Mouse (Mus musculus) thymus, postnatal 14 days (tissue): ENCODE results near the gene Slc48a1.

ENCODE experiments used
- DNase-seq: peaks from one replicate; pipeline ENCODE4 v3.0.0; 2021

Slc48a1 gene

DNA sequence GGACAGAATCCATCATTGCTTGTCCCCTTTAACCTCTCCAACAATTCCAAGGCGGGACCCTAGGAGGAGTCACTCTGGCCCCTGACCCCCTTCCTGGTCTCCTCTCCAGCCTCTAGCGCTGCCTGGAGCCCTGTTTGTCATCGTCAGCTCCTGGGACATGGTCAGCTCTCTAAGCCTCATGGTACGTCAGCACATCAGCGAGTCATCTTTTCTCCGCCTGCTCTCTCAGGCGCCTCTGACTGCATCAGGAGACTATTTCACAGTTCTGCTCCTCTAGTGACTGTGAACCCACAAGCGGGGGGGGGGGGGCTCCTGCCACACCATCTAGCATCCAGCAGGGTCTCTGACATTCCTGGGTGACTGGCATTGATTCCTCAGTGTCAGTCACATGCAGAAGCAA, 23.0 kb upstream of the Slc48a1 start:
- no peak for DNase-seq

DNA sequence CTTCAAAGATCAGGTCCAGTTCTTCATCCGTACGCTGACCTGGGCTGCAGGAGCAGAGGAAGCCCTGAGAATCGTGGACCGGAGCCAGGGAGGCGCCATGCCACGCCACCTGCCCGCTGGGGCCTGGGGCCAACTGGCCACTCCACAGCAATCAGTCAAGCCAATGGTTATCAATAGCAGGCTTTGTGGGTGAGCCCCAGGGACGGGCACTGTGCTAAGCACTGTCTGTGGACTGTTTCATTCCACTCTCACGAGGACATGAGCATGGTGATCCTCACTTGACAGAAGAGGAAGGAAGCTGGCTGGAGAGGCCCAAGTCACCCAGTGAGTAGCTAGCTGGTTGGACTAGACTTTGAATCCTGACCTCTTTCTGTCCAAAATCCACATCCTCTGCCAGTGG, 18.3 kb upstream of the Slc48a1 start:
- DNase-seq: no peak

DNA sequence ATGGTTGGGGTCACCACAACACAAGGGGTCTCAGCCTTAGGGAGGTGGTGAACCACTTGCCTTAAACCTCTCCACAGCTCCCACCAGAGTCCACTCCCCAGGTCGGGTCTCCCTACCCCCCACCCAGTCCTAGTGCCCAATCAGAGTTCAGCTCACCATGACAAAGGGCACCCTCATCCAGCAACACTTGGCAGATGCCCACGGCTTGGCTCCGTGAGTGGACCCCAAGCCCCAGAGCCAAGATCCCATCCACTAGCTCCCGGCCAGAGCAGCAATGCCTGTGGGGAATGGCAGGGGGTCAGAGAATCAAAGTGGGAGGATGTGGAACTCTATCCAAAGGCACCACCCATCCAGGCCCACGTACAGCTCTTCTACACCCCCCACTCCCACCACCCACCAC, 17.4 kb upstream of the Slc48a1 start:
- DNase-seq: no peak

DNA sequence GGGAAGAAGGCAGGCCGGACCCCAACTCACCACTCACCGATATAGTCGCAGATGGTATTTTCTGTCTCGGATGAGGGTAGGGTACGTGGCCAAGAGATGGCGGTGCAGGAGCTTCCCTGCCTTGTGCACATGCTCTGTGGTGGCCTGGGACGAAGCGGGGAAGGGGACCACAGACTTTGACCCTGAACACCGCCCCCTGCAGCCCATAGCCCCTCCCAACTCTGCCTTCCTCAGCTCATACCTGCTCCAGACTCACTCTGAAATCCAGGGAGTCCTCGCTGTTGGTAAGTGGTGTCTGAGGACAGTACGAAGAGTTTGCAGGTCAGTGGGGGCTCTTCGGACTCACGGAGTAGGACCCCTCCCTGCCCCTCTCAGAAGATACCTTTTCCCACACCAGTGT, 16.9 kb upstream of the Slc48a1 start:
- DNase-seq: no peak

DNA sequence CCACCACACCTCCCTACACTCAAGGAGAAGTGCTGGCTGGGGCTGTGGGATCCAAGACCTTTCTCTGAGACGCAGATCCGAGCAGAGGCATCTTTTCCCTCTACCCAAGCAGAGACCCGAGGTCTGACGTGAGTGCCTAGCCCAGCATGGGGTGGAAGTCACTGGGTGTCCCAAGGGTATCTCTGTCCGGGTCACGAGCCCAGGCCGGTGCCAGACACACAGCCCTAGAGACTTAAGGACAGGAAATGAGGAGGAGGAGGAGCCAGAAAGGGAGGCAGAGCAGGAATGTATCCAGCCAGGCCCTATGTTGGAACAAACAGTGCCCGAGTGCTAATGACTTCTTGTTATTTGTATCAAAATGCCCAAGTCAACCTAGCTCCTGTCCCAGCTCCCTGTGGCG, 15.6 kb upstream of the Slc48a1 start:
- no peak for DNase-seq

DNA sequence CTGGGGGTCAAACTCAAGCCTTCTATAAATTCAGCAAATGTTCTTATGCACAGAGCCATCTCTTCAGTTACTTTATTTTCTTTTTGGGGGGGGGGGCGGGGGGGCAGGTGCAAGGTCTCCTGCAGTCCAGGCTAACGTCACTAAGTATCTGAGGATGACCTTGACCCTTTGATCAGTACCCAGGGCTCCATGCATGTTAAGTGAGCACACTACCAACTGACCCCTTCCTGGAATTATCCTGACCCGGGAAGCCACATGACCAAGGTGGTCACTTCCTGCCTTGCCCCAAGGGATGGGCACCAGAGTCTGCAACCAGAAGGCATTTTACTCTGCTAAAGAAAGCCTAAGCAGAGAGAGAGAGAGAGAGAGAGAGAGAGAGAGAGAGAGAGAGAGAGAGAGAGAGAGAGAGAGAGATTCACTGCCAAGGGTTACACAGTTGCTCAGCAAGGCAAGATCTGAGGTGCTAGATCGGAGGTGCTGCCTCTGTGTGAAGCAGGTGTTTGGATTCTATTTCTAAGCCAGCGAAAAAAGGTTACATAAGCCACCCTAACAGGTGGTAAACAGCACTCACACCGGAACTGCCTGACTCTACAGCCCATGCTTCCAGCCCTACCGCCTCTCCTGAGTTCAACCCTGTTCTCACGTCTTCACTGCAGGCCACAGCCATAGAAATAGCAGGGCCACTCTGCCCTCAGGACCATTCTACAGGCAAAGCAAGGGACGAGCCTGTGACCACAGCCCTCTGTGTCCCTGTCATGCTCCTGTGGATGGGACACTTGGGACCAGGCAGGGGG, 14.9 kb upstream of the Slc48a1 start:
- DNase-seq: peak; percentile 56

DNA sequence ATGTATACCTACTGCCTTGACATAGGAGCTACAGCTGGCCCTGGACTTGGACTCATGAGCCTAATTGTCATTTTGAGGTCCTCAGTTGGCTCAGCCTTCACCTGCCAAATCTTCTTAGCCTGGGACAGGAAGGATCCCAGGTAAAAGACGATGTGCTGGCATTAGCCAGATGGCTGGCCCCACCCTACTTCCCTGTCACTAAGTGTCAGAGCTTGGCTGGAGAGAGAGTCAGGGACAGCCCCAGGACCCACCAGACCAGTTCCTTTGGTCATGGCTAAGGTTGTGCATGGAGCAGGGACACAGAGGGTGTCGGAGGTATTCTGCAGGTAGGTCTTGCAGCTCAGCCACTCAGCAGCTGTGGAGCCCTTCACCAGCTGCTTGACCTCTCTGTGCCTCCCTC, 13.8 kb upstream of the Slc48a1 start:
- DNase-seq: no peak

DNA sequence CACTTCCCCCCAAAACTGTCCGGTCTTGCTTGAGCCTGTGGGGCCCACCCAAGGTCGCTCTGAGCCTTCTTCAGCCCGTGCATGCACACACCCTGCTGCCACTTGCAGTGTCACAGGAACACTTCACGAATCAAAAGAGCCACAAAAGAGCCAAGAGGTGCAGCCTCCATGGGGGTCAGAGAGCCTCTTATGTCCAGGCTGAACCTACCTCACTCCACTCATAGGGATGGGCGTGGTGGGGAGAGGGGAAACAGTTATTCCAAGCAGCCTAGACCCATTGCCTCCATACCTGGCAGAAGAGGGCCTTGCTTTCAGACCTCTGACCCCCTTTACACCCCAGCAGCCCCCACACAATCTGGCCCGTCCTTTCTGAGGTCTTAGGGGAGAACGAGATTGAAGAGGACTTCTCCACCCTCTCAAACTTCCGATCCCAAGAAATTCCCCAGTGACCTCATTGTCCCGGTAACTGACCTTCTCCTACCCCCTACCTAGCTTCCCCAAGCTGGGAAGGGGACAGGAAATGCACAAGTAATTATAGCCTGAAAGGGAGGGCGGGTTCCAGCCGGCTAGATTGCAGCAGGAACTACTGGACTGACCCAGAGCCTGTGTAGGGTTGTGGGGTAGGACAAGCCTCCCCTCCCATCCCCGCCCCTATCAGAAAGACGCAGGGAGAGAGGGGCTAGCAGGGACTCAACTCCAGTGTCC, 13.1 kb upstream of the Slc48a1 start:
- no peak for DNase-seq

DNA sequence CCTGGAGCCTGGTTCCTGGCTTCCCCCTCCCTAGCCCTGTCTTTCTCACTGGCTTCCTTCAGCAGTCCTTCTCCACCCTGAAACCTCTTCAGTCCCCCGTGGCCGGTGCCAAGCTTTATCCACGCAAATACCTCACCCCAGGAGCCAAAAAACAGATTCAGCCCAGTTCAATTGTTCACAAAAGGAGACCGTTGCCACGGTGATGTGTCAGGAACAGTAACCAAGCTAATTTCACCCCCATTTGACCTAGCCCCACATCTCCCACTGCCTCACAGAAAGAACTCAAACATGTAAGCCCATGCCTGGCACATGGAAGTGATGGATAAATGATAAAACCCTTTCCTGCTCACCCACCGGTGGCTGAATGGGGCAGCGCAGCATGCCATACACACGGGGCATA, 12.1 kb upstream of the Slc48a1 start:
- no peak for DNase-seq

DNA sequence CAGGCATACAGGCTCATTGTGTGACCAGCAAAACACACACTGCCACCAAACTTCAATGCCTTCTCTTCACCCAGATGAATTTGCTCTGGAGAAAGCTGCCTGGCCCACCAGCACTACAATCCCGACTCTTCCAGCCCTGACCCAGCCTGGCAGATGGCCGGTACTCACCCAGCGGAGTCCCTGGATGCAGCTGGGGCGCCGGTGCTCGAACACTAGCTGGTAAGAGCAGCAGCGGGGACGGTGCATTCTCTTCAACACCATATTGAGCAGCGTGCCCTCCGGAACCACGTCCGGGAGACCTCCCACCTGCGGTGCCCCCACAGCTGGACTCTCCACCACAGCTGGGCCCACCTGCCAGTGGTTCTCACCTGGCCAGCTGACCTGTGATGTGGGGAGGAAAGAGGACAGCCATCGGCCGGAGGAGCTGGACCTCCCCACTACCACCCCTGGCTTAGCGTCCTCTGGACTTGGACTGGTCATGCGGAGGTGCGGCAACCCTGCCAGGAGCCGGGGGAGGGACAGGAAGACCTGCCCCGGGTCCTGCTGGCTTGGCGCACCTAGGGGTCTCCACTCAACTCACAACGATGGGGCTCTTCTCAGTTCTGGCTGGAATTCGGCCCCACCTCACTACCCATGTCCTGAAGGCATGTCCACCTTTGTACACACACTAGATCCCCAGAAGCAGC, 11.6 kb upstream of the Slc48a1 start:
- peak; percentile 60 for DNase-seq

DNA sequence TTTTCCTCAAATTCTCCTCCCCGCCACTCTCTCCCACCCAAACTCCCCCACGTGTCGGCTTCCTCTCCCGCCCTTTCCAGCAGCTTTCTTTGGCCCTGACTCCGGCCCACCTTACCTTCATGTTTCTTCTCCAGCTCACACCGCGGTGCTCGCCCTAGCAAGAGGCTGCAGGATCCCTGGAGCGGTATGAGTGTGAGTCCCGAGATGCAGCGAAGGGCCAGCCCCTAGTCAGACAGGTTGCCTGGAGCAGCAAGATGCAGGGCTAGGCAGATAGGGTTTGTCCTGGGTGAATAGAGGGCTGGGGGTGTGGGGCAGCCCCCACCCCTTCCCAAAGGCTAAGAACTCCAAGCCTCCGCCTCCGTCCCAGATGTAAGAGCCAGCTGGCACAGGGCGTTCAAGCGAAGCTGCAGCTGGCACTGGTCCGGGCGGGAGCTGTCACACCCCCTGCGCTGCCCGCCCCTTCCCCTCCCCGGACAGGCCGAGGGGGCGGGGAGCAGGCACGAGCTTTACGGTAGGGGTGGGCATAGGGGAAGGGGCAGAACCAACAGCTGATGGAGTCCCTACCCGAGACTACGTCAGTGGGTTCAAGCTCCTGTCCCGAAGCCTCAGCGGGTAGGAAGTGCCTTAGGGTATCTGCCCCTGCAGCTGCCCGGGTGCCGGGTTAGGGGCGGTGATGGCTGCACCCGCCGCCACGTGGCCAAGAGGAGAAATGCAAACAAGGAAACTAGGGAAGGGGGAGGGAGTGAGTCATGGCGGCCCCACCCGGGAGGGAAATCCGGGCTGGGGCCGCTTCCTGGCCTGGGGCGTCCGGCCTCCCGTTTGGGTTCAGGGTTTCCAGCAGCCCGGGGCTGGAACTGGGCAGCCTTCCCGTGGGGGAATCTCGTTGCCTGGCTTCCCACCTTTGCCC, 10.8 kb upstream of the Slc48a1 start, which contains the start of gene Rapgef3:
TSS of gene Rapgef3 (minus strand) at position 693 of the 907 bp plus-strand sequence.
- peak; percentile 92 for DNase-seq

DNA sequence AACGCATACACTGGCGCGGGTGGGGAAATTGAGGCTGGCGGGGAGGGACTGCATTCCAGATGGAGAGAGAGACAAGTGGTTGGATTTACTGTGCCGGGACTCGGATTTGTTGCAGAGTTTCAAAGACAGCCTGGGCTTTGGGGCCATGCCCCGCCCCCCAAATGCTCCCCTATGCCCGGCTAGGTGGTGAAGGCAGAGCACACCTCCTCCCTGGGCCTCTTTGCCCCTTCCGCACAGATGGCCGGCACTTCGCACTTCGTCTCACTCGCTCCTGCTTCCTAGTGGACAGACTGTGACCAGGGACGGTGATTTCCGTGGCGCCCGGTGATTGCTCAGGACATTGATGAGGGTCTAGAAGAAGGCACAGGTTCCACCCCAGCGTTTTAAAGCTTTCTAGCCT, 10.1 kb upstream of the Slc48a1 start:
- peak; percentile 58 for DNase-seq

DNA sequence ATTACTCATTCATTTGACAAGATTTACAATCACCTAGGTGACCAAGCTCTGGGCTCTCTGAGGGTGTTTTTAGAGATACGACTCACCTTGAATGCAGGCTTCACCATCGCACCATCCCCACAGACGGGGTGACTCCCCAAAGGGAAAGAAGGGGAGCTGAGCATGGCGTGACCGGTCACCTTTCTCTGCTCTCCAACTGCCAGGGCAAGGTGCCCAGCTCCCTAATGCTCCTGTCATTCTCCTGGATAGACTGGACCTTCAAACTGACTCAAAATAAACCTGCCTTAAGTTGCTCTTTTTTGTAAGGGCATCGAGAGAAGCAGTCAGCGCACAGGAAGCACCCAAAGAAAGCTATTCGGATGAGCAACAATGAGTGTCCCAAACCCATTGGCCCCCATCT, 8.0 kb upstream of the Slc48a1 start:
- DNase-seq: no peak

DNA sequence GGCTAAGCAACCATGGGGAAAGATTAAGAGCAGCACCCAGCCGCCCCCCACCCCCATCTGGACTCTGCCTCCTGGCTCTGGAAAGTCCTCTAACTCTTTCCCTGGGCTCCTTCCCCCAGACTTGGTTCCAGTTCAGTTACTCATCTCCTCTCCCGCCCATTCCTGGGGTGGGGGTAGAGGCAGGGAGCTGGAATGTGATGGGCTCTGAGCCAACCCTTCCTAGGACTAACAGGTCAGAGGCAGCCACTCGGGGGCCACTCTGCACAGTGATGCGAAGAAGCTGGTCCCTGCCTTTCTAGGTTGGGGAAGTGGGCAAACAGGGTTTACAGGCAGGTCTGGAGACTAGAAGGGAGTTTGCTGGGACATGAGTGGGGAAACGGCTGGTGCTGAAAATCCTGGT, 5.2 kb upstream of the Slc48a1 start:
- no peak for DNase-seq

DNA sequence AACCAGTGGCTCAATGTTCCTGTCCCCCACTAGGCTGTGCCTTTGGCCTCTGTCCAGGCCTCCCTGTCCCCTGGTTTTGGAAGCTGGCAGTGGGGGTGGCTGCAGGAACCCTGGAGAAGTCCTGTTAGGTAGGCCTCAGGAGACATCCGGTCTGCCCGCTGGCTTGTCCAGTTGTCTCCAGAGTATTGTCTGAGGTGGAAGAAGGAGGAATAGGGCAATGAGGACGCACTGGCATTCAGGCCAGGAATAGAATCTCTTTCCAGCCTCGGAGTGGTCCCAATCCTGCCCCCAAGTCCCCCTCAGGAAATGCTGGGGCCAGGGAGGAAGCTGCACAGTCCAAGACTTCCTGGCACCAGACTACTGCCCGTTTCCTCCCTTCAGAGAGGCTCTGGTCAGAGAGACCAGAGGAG, 4.4 kb upstream of the Slc48a1 start:
- no peak for DNase-seq

DNA sequence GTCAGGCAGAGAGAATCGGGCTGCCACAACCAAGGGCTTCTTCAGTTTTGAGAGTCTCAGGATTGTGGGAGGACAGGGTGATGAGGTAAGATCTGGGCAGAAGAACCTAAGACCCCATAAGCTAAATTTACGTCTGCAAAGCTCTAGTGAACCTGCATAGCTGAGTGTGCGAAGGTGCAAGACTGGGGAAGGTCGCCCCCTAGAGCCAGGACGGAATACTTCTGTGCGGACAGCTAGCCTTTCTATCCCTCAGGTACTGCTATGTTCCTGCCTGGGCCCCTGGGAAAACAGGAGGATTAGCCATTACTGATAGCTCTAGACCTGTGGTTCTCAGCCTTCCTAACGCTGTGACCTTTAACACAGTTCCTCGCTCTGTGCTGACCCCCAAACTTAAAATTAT, 1.8 kb upstream of the Slc48a1 start:
- peak; percentile 89 for DNase-seq

DNA sequence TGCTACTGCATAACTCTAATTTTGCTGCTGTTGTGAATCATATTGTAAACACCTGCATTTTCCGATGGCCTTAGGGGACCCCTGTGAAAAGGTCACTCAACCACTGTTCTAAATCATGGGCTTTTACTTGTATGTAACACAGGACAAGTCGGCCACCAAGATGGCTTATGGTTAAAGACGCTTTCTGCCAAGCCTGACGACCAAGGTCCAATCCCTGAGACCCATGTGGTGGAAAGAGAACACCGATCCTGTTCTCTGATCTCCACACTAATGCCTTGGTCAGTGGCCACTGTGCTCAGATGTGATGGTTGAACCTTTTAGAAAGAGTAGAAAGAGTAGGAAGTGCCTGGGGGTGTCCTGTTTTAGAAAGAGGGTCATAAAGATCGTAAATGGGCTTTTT, 1.4 kb upstream of the Slc48a1 start:
- DNase-seq: no peak

DNA sequence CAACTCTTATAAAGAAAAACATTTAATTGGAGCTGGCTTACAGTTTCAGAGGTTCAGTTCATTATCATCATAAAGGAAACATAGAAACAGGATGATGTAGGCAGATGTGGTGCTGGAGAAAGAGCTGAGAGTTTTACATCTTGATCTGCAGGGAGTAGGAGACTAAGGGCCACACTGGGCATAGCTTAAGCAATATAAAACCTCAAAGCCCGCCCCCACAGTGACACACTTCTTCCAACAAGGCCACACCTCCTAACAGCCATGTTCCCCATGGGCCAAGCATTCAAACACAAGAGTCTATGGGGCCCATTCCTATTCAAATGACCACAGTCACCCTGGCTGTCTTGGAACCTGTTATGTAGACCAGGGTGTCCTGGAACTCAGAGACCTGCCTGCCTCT, 1.3 kb downstream of the Slc48a1 start:
- no peak for DNase-seq

DNA sequence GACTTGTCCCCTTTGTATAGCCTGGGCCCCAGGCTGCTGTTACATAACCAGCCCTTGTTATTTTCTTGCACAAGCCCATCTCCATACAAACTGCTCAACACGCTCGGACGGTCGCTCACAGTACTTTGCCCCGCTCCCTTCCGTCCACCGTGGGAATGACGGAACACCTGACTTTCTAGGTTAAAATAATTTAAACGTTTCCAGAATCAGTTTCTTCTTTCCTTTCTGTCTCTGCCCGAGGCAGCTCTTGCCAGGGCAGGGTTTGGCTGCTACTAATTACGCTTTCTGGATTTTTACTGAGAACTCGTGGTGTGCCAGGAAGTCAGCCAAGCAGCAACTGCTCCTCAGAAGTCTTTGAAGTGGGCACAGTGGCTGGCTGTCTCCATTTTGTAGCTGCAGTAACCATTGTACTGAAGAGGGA, 2.3 kb downstream of the Slc48a1 start:
- DNase-seq: no peak

DNA sequence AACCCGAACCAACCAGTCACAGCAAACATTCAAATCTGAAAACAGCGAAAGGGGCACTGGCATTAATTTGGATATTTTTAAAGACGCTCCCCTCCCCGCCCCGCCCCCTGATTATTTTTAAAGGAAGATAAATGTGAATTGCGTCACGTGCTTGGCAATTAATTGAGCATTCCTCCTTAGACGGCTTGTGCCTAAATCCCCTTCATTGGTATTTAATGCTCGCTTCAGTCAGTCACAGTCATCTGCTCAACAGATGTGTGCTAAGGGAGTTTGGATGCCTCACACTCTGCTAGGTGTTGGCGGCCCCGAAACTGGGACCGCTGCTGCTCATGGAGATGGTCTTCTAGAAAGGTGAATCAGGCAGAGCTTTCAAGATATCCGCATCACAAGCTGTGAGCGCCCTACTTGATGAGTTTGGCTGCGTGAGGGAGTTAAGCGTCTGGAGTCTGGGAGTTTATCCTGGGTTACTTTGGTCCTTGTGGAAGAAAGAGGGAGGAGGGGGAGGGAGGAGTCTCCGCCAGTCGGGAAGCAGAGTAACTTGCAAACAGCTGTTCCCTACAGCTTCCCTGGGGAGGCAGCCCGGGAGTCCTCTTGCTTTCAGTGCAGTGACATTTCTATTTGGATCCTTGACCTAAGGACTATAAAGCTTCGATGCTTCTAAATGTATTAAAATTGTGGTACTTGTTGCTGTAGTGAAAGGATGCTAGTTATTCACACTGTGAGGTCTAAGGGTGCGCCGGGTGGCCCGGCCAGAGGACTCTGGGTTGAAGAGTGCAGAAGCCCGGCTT, 3.8 kb downstream of the Slc48a1 start:
- DNase-seq: peak; percentile 10

DNA sequence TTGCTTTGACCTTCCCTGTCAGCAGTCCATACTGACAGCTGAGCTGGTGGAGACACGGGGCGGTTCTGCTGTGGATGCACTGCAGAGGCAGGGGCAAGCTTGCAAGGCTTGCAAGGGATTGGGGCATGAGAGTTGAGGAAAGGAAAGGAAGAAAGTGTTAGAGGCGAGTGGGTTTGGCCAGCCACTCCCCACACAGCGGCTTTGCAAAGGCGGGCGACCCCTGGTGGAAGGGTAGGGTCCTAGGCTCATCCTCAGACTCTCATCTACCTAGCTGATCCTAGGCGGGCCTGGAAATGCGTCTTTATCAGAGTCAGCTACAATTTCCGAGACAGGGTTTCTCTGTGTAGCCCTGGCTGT, 4.4 kb downstream of the Slc48a1 start:
- peak; percentile 94 for DNase-seq

DNA sequence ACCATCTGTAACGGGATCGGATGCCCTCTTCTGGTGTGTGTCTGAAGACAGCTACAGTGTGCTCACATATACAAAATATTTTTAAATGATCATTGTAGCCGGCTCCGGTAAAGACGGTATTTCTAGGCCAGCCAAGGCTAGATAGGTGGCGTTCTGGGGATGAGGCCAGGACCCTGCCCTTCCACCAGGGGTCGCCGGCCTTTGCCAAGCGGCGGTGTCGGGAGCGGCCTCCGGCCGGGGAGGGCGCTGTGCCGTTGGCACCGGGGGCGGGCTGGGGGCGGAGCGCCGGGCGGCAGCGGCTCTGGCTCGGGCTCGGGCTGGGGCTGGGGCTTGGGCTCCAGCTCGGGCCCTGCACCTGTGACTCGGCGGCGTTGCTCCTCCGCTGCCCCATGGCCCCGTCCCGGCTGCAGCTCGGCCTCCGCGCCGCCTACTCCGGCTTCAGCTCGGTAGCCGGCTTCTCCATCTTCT, 5.8 kb downstream of the Slc48a1 start:
- DNase-seq: peak; percentile 96
